Mouse (Mus musculus): ENCODE data around the gene Rph3al. TPM values are rescaled to one million over a fixed set of nuclear protein-coding genes. Genes with fewer than 3 reads are reported as not detected.

Rph3al gene
- polyA plus RNA-seq, 1 experiment, result 12.6 TPM

GRCm38 (mm10) chr11:75907406-75907805 is 30.8 kb downstream of the Rph3al start:
- H3K4me1 ChIP-seq (ENCODE audit: control insufficient read depth, insufficient read depth, low read length), result peaks cover 21% of the 10 kb centered on the region
- WGBS, result 61% methylated on average over 4 of the region's 4 CpGs
- H3K27ac ChIP-seq (ENCODE audit: insufficient read depth, low read depth, low read length), result no peak overlapping the region
- H3K27me3 ChIP-seq (replicated peaks; ENCODE audit: control insufficient read depth, insufficient read depth, low read length), result no peaks in the 10 kb centered on the region
- no peak for TF ChIP-seq POLR2A (IDR thresholded peaks at IDR 0.05; ENCODE audit: low read depth, low read length)
- TF ChIP-seq CTCF (conservative IDR thresholded peaks at IDR 0.05; ENCODE audit: insufficient read depth, insufficient read length, low read depth, low read length), result no peak
- no peaks in the 10 kb centered on the region for H3K36me3 ChIP-seq (ENCODE audit: control insufficient read depth, insufficient read depth, low read length)
- no peak overlapping the region for H3K4me3 ChIP-seq (ENCODE audit: insufficient read depth, low read depth, low read length)
- no peak for DNase-seq

DNA sequence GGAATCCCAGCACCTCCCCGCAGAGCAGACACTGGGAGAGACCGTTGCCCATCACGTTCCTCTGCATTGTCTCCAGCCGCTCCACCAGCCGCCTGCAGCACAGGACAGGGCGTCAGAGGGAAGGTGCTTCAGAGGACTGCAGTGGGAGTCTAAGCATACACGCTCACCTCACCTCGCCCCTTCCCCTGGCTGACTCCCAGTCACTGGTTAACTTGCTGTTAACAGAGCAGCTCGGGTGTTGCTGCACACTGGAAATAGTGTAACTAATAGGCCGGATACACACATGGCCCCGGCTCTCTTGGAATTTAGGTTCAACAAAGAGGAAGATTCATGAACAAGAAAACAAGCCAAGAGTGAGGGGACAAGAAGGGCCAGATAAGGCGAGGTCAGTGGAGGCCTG is 31.7 kb downstream of the Rph3al start:
- DNase-seq, result peak; percentile 37
- no peak overlapping the region for H3K27ac ChIP-seq (ENCODE audit: insufficient read depth, low read depth, low read length)
- no peaks in the 10 kb centered on the region for H3K36me3 ChIP-seq (ENCODE audit: control insufficient read depth, insufficient read depth, low read length)
- no peak overlapping the region for H3K4me3 ChIP-seq (ENCODE audit: insufficient read depth, low read depth, low read length)
- peaks cover 21% of the 10 kb centered on the region for H3K4me1 ChIP-seq (ENCODE audit: control insufficient read depth, insufficient read depth, low read length)
- H3K27me3 ChIP-seq (replicated peaks; ENCODE audit: control insufficient read depth, insufficient read depth, low read length), result no peaks in the 10 kb centered on the region
- WGBS, result 49% methylated on average over 12 of the region's 12 CpGs
- TF ChIP-seq POLR2A (IDR thresholded peaks at IDR 0.05; ENCODE audit: low read depth, low read length), result no peak
- TF ChIP-seq CTCF (conservative IDR thresholded peaks at IDR 0.05; ENCODE audit: insufficient read depth, insufficient read length, low read depth, low read length), result no peak

- no peaks in the 10 kb centered on the region for H3K27me3 ChIP-seq (replicated peaks; ENCODE audit: control insufficient read depth, insufficient read depth, low read length)
- peak; percentile 94 for DNase-seq
- WGBS, result 24% methylated on average over 6 of the region's 6 CpGs
- H3K36me3 ChIP-seq (ENCODE audit: control insufficient read depth, insufficient read depth, low read length), result no peaks in the 10 kb centered on the region
- H3K4me3 ChIP-seq (ENCODE audit: insufficient read depth, low read depth, low read length), result no peak overlapping the region
- H3K27ac ChIP-seq (ENCODE audit: insufficient read depth, low read depth, low read length), result peak overlapping the region; percentile 59
- peaks cover 21% of the 10 kb centered on the region for H3K4me1 ChIP-seq (ENCODE audit: control insufficient read depth, insufficient read depth, low read length)
- no peak for TF ChIP-seq POLR2A (IDR thresholded peaks at IDR 0.05; ENCODE audit: low read depth, low read length)
- TF ChIP-seq CTCF (conservative IDR thresholded peaks at IDR 0.05; ENCODE audit: insufficient read depth, insufficient read length, low read depth, low read length), result no peak
These were observed 33.2 kb downstream of the Rph3al start for GRCm38 (mm10) chr11:75904982-75905381.

- Histone ChIP-seq H3K4me1 (ENCODE audit: control insufficient read depth, insufficient read depth, low read length) (peaks cover 21% of the 10 kb centered on the region), H3K36me3 (ENCODE audit: control insufficient read depth, insufficient read depth, low read length) (no peaks in the 10 kb centered on the region), H3K4me3 (ENCODE audit: insufficient read depth, low read depth, low read length) (no peak overlapping the region), H3K27me3 (replicated peaks; ENCODE audit: control insufficient read depth, insufficient read depth, low read length) (no peaks in the 10 kb centered on the region), H3K27ac (ENCODE audit: insufficient read depth, low read depth, low read length) (peak overlapping the region; percentile 59)
- WGBS, result 31% methylated on average over 5 of the region's 5 CpGs
- DNase-seq, result peak; percentile 39
- no peak for TF ChIP-seq CTCF (conservative IDR thresholded peaks at IDR 0.05; ENCODE audit: insufficient read depth, insufficient read length, low read depth, low read length)
- TF ChIP-seq POLR2A (IDR thresholded peaks at IDR 0.05; ENCODE audit: low read depth, low read length), result no peak
These were observed 33.7 kb downstream of the Rph3al start for GRCm38 (mm10) chr11:75904501-75904900.

DNA sequence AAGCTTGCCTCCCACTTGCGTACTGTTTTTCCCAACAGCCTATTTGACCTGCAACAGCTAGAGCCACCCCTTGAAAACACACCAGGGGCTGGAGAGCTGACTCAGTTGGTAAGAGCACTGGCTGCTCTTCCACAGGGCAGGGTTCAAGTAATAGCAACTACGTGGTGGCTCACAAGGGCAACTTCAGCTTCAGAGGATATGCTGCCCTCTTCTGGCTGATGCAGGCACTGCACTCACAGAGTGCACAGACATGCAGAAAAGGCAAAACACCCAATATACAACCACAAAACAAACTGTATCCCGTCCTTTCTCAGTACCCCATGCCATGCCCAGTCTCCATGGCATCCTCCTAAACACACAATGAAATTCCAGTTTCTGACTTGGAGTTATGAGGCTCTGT is 34.7 kb downstream of the Rph3al start:
- WGBS, result 88% methylated on average over 3 of the region's 3 CpGs
- Histone ChIP-seq H3K27ac (ENCODE audit: insufficient read depth, low read depth, low read length) (no peak overlapping the region), H3K4me3 (ENCODE audit: insufficient read depth, low read depth, low read length) (no peak overlapping the region), H3K4me1 (ENCODE audit: control insufficient read depth, insufficient read depth, low read length) (peaks cover 21% of the 10 kb centered on the region), H3K36me3 (ENCODE audit: control insufficient read depth, insufficient read depth, low read length) (no peaks in the 10 kb centered on the region), H3K27me3 (replicated peaks; ENCODE audit: control insufficient read depth, insufficient read depth, low read length) (no peaks in the 10 kb centered on the region)
- DNase-seq, result peak; percentile 36
- no peak for TF ChIP-seq POLR2A (IDR thresholded peaks at IDR 0.05; ENCODE audit: low read depth, low read length)
- peak; percentile 69 for TF ChIP-seq CTCF (conservative IDR thresholded peaks at IDR 0.05; ENCODE audit: insufficient read depth, insufficient read length, low read depth, low read length)

GRCm38 (mm10) chr11:75901339-75901738 is 36.9 kb downstream of the Rph3al start:
- Histone ChIP-seq H3K36me3 (ENCODE audit: control insufficient read depth, insufficient read depth, low read length) (no peaks in the 10 kb centered on the region), H3K4me3 (ENCODE audit: insufficient read depth, low read depth, low read length) (no peak overlapping the region), H3K4me1 (ENCODE audit: control insufficient read depth, insufficient read depth, low read length) (peaks cover 11% of the 10 kb centered on the region), H3K27me3 (replicated peaks; ENCODE audit: control insufficient read depth, insufficient read depth, low read length) (no peaks in the 10 kb centered on the region), H3K27ac (ENCODE audit: insufficient read depth, low read depth, low read length) (no peak overlapping the region)
- TF ChIP-seq CTCF (conservative IDR thresholded peaks at IDR 0.05; ENCODE audit: insufficient read depth, insufficient read length, low read depth, low read length), result no peak
- no peak for DNase-seq
- WGBS, result 86% methylated on average over 6 of the region's 6 CpGs

GRCm38 (mm10) chr11:75899676-75900075 is 38.6 kb downstream of the Rph3al start:
- Histone ChIP-seq H3K4me3 (ENCODE audit: insufficient read depth, low read depth, low read length) (no peak overlapping the region), H3K27ac (ENCODE audit: insufficient read depth, low read depth, low read length) (no peak overlapping the region), H3K36me3 (ENCODE audit: control insufficient read depth, insufficient read depth, low read length) (no peaks in the 10 kb centered on the region), H3K4me1 (ENCODE audit: control insufficient read depth, insufficient read depth, low read length) (peaks cover 6% of the 10 kb centered on the region), H3K27me3 (replicated peaks; ENCODE audit: control insufficient read depth, insufficient read depth, low read length) (no peaks in the 10 kb centered on the region)
- DNase-seq, result no peak
- WGBS, result 73% methylated on average over 9 of the region's 9 CpGs
- TF ChIP-seq CTCF (conservative IDR thresholded peaks at IDR 0.05; ENCODE audit: insufficient read depth, insufficient read length, low read depth, low read length), result no peak

- no peak overlapping the region for H3K4me3 ChIP-seq (ENCODE audit: insufficient read depth, low read depth, low read length)
- 97% methylated on average over 9 of the region's 9 CpGs for WGBS
- H3K27ac ChIP-seq (ENCODE audit: insufficient read depth, low read depth, low read length), result no peak overlapping the region
These were observed 39.7 kb downstream of the Rph3al start for GRCm38 (mm10) chr11:75898532-75898931.

More at GRCm38 (mm10) chr11:75898532-75898931, 39.7 kb downstream of the Rph3al start:
- Histone ChIP-seq H3K36me3 (ENCODE audit: control insufficient read depth, insufficient read depth, low read length) (no peaks in the 10 kb centered on the region), H3K27me3 (replicated peaks; ENCODE audit: control insufficient read depth, insufficient read depth, low read length) (no peaks in the 10 kb centered on the region), H3K4me1 (ENCODE audit: control insufficient read depth, insufficient read depth, low read length) (no peaks in the 10 kb centered on the region)
- TF ChIP-seq POLR2A (IDR thresholded peaks at IDR 0.05; ENCODE audit: low read depth, low read length) (no peak), CTCF (conservative IDR thresholded peaks at IDR 0.05; ENCODE audit: insufficient read depth, insufficient read length, low read depth, low read length) (no peak)
- DNase-seq, result no peak
